Mouse (Mus musculus) forebrain, embryonic 11.5 days (tissue): ENCODE measurements at regions not wholly inside any gene's neighbourhood (a gene's known extent, or its start where the extent isn't known, plus 50 kb on each side); places are given as distances from the start of the nearest gene placed in this dataset.

Source experiments
- ATAC-seq: fragments of 200-750 bp; cut with Nextera tagmentation; replicated peaks from 2 replicates; pipeline ENCODE4 v1.8.0; 2017; ENCODE audit warnings: moderate TSS enrichment; ENCODE audit not compliant: low FRiP score
- DNase-seq: peaks from one replicate; pipeline ENCODE4 v3.0.0-alpha.2; 2017; ENCODE audit warnings: low spot score
- H3K27ac ChIP-seq: fragments of 300-500 bp; sonication (generic); 2 replicates; pipeline ENCODE4 v1.5.1; 2014; ENCODE audit warnings: low read depth, low read length
- H3K27me3 ChIP-seq: fragments of 300-500 bp; sonication (generic); 2 replicates; pipeline ENCODE4 v1.6.1; 2014; ENCODE audit warnings: mild to moderate bottlenecking, low read length, mixed read lengths; ENCODE audit not compliant: control insufficient read depth, insufficient read depth
- H3K36me3 ChIP-seq: fragments of 300-500 bp; sonication (generic); 2 replicates; pipeline ENCODE4 v1.6.1; 2014; ENCODE audit warnings: mild to moderate bottlenecking, low read length, moderate library complexity, mixed read lengths; ENCODE audit not compliant: control insufficient read depth, insufficient read depth
- H3K4me1 ChIP-seq: fragments of 300-500 bp; sonication (generic); replicated peaks from 2 replicates; pipeline ENCODE4 v1.6.1; 2014; ENCODE audit warnings: low read length, mixed read lengths; ENCODE audit not compliant: control insufficient read depth, insufficient read depth
- H3K4me2 ChIP-seq: fragments of 300-500 bp; sonication (generic); 2 replicates; pipeline ENCODE4 v1.6.1; 2014; ENCODE audit warnings: low read depth, mild to moderate bottlenecking, low read length, moderate library complexity, mixed read lengths; ENCODE audit not compliant: severe bottlenecking
- H3K4me3 ChIP-seq: fragments of 300-500 bp; sonication (generic); 2 replicates; pipeline ENCODE4 v1.5.1; 2014; ENCODE audit warnings: low read depth, low read length
- H3K9ac ChIP-seq: fragments of 300-500 bp; sonication (generic); 2 replicates; pipeline ENCODE4 v1.6.1; 2014; ENCODE audit warnings: low read length
- H3K9me3 ChIP-seq: fragments of 300-500 bp; sonication (generic); 2 replicates; pipeline ENCODE4 v1.6.1; 2016; ENCODE audit warnings: low read length, mixed read lengths; ENCODE audit not compliant: control insufficient read depth
- WGBS: fragments of 180-500 bp; shearing (Covaris S2); extraction: QIAGEN DNeasy Blood & Tissue Kit; methylation state at CpG from one replicate; pipeline ENCODE4 v1.1.7; 2014; 5-methylcytosine and 5-hydroxymethylcytosine counted together

GRCm38 (mm10) chr13:72293059-72293694, 329.7 kb upstream of the Irx1 start:
- Histone ChIP-seq H3K9ac (no peak overlapping the region), H3K27ac (no peak overlapping the region), H3K27me3 (peaks cover 67% of the 10 kb centered on the region), H3K4me1 (peaks cover 3% of the 10 kb centered on the region), H3K4me3 (no peak overlapping the region), H3K36me3 (no peaks in the 10 kb centered on the region), H3K9me3 (no peaks in the 10 kb centered on the region), H3K4me2 (no peak overlapping the region)
- WGBS: 10% methylated on average over 10 of the region's 10 CpGs
- DNase-seq (no peak), ATAC-seq (peak; percentile 68)

- no peak for DNase-seq
Measured at GRCm38 (mm10) chr13:72298264-72298870, 330.3 kb upstream of the Irx2 start.

GRCm38 (mm10) chr13:72299660-72300059, 329.0 kb upstream of the Irx2 start:
- DNase-seq (no peak), ATAC-seq (no peak; the same call in 1 of the 2 replicates)
- H3K27me3 ChIP-seq: peaks cover 84% of the 10 kb centered on the region
- no peak overlapping the region for H3K27ac ChIP-seq
- H3K9me3 ChIP-seq: no peaks in the 10 kb centered on the region
- WGBS: 15% methylated on average over 3 of the region's 3 CpGs
- no peak overlapping the region for H3K4me3 ChIP-seq
- H3K9ac ChIP-seq: no peak overlapping the region
- H3K4me2 ChIP-seq: no peak overlapping the region
- H3K36me3 ChIP-seq: no peaks in the 10 kb centered on the region
- peaks cover 16% of the 10 kb centered on the region for H3K4me1 ChIP-seq

More at GRCm38 (mm10) chr13:72298264-72298870, 330.3 kb upstream of the Irx2 start:
- Histone ChIP-seq H3K9me3 (no peaks in the 10 kb centered on the region), H3K27ac (no peak overlapping the region), H3K4me2 (0 out of 2 replicates have a peak overlapping the region, but pooled peaks have one; percentile 5), H3K9ac (no peak overlapping the region), H3K36me3 (no peaks in the 10 kb centered on the region), H3K27me3 (peaks cover 88% of the 10 kb centered on the region), H3K4me1 (peaks cover 19% of the 10 kb centered on the region), H3K4me3 (no peak overlapping the region)
- no peak; the same call in 1 of the 2 replicates for ATAC-seq
- WGBS: 17% methylated on average over 13 of the region's 13 CpGs

GRCm38 (mm10) chr13:72301114-72301513, 327.5 kb upstream of the Irx2 start:
- ATAC-seq (no peak), DNase-seq (no peak)
- H3K27ac ChIP-seq: no peak overlapping the region
- no peaks in the 10 kb centered on the region for H3K9me3 ChIP-seq
- H3K36me3 ChIP-seq: no peaks in the 10 kb centered on the region
- no peak overlapping the region for H3K4me3 ChIP-seq
- peaks cover 16% of the 10 kb centered on the region for H3K4me1 ChIP-seq
- H3K27me3 ChIP-seq: peaks cover 72% of the 10 kb centered on the region
- no peak overlapping the region for H3K4me2 ChIP-seq
- H3K9ac ChIP-seq: no peak overlapping the region
- 76% methylated on average over 7 of the region's 7 CpGs for WGBS

- DNase-seq: no peak
- Histone ChIP-seq H3K4me2 (no peak overlapping the region), H3K4me1 (peaks cover 16% of the 10 kb centered on the region), H3K9ac (no peak overlapping the region), H3K27me3 (peaks cover 65% of the 10 kb centered on the region), H3K36me3 (no peaks in the 10 kb centered on the region), H3K9me3 (no peaks in the 10 kb centered on the region), H3K27ac (no peak overlapping the region), H3K4me3 (no peak overlapping the region)
- no peak for ATAC-seq
- 73% methylated on average over 15 of the region's 15 CpGs for WGBS
Measured at GRCm38 (mm10) chr13:72301841-72302240, 326.8 kb upstream of the Irx2 start.

GRCm38 (mm10) chr13:72302436-72303125, 326.0 kb upstream of the Irx2 start:
- H3K27me3 ChIP-seq: peaks cover 57% of the 10 kb centered on the region
- H3K4me1 ChIP-seq: peaks cover 16% of the 10 kb centered on the region
- no peaks in the 10 kb centered on the region for H3K36me3 ChIP-seq
- no peak overlapping the region for H3K4me2 ChIP-seq
- H3K4me3 ChIP-seq: no peak overlapping the region
- H3K9ac ChIP-seq: no peak overlapping the region
- ATAC-seq: 0 out of 2 replicates have a peak, but pooled peaks have one; percentile 25
- 74% methylated on average over 19 of the region's 19 CpGs for WGBS
- DNase-seq: no peak
- no peaks in the 10 kb centered on the region for H3K9me3 ChIP-seq
- H3K27ac ChIP-seq: no peak overlapping the region

- ATAC-seq: no peak
- 44% methylated on average over 15 of the region's 15 CpGs for WGBS
Measured at GRCm38 (mm10) chr13:72303126-72303760, 325.4 kb upstream of the Irx2 start.

GRCm38 (mm10) chr13:72324041-72324690, 304.5 kb upstream of the Irx2 start:
- Histone ChIP-seq H3K9ac (no peak overlapping the region), H3K4me2 (no peak overlapping the region), H3K4me3 (no peak overlapping the region), H3K27ac (no peak overlapping the region), H3K9me3 (no peaks in the 10 kb centered on the region), H3K4me1 (no peaks in the 10 kb centered on the region), H3K27me3 (peaks cover 8% of the 10 kb centered on the region), H3K36me3 (no peaks in the 10 kb centered on the region)
- ATAC-seq (no peak), DNase-seq (no peak)
- 71% methylated on average over 10 of the region's 10 CpGs for WGBS

More at GRCm38 (mm10) chr13:72303126-72303760, 325.4 kb upstream of the Irx2 start:
- no peak overlapping the region for H3K4me2 ChIP-seq
- peaks cover 54% of the 10 kb centered on the region for H3K27me3 ChIP-seq
- H3K4me3 ChIP-seq: no peak overlapping the region
- DNase-seq: no peak
- H3K36me3 ChIP-seq: no peaks in the 10 kb centered on the region
- no peak overlapping the region for H3K9ac ChIP-seq
- H3K27ac ChIP-seq: no peak overlapping the region
- peaks cover 15% of the 10 kb centered on the region for H3K4me1 ChIP-seq
- no peaks in the 10 kb centered on the region for H3K9me3 ChIP-seq
